Mouse (Mus musculus): ENCODE data around the gene Colgalt2.
"Not testable (repeated sequence)": the region's sequence is repeated elsewhere in the genome, so short reads cannot be mapped to it uniquely, and the experiment has no call there.

The Colgalt2 gene

GRCm38 (mm10) chr1:152417602-152418001 is 18.0 kb downstream of the Colgalt2 start:
- no peak for DNase-seq (ENCODE audit: low spot score in 2 of 2)

- no peak for DNase-seq (ENCODE audit: low spot score in 2 of 2)
Measured at GRCm38 (mm10) chr1:152422295-152422694, 22.7 kb downstream of the Colgalt2 start.

- no peak for DNase-seq (ENCODE audit: low spot score in 2 of 2)
Measured at GRCm38 (mm10) chr1:152423052-152423451, 23.4 kb downstream of the Colgalt2 start.

- DNase-seq (ENCODE audit: low spot score in 2 of 2) = no peak
Measured at GRCm38 (mm10) chr1:152427912-152428581, 28.4 kb downstream of the Colgalt2 start.

GRCm38 (mm10) chr1:152429805-152430204 is 30.2 kb downstream of the Colgalt2 start:
- no peak for DNase-seq (ENCODE audit: low spot score in 2 of 2)

- no peak for DNase-seq (ENCODE audit: low spot score in 2 of 2)
Measured at GRCm38 (mm10) chr1:152434166-152434565, 34.5 kb downstream of the Colgalt2 start.

- DNase-seq (ENCODE audit: low spot score in 2 of 2) = not testable (repeated sequence)
Measured at GRCm38 (mm10) chr1:152437518-152437917, 37.9 kb downstream of the Colgalt2 start.

- no peak for DNase-seq (ENCODE audit: low spot score in 2 of 2)
Measured at GRCm38 (mm10) chr1:152439408-152439807, 39.8 kb downstream of the Colgalt2 start.

- peak; percentile 33 to 44 for DNase-seq (ENCODE audit: low spot score in 2 of 2)
Measured at GRCm38 (mm10) chr1:152439874-152440273, 40.2 kb downstream of the Colgalt2 start.

GRCm38 (mm10) chr1:152444630-152445029 is 45.0 kb downstream of the Colgalt2 start:
- DNase-seq (ENCODE audit: low spot score in 2 of 2) = no peak

GRCm38 (mm10) chr1:152445925-152446324 is 46.3 kb downstream of the Colgalt2 start:
- no peak for DNase-seq (ENCODE audit: low spot score in 2 of 2)

GRCm38 (mm10) chr1:152454536-152454935 is 54.9 kb downstream of the Colgalt2 start:
- DNase-seq (ENCODE audit: low spot score in 2 of 2) = no peak

GRCm38 (mm10) chr1:152455275-152456243 is 55.9 kb downstream of the Colgalt2 start:
- no peak for DNase-seq (ENCODE audit: low spot score in 2 of 2)

GRCm38 (mm10) chr1:152456266-152456665 is 56.6 kb downstream of the Colgalt2 start:
- DNase-seq (ENCODE audit: low spot score in 2 of 2) = no peak

- DNase-seq (ENCODE audit: low spot score in 2 of 2) = no peak
Measured at GRCm38 (mm10) chr1:152457596-152457995, 58.0 kb downstream of the Colgalt2 start.

GRCm38 (mm10) chr1:152458996-152459395 is 59.4 kb downstream of the Colgalt2 start:
- DNase-seq (ENCODE audit: low spot score in 2 of 2) = no peak

GRCm38 (mm10) chr1:152460931-152461330 is 61.3 kb downstream of the Colgalt2 start:
- DNase-seq (ENCODE audit: low spot score in 2 of 2) = no peak

- no peak for DNase-seq (ENCODE audit: low spot score in 2 of 2)
Measured at GRCm38 (mm10) chr1:152461814-152462213, 62.2 kb downstream of the Colgalt2 start.

GRCm38 (mm10) chr1:152462348-152462747 is 62.7 kb downstream of the Colgalt2 start:
- DNase-seq (ENCODE audit: low spot score in 2 of 2) = no peak

- DNase-seq (ENCODE audit: low spot score in 2 of 2) = no peak
Measured at GRCm38 (mm10) chr1:152466280-152466679, 66.7 kb downstream of the Colgalt2 start.

GRCm38 (mm10) chr1:152468443-152468842 is 68.8 kb downstream of the Colgalt2 start:
- DNase-seq (ENCODE audit: low spot score in 2 of 2) = peak; percentile 63 to 65

GRCm38 (mm10) chr1:152476126-152476525 is 76.5 kb downstream of the Colgalt2 start:
- no peak for DNase-seq (ENCODE audit: low spot score in 2 of 2)

GRCm38 (mm10) chr1:152490842-152491241 is 91.2 kb downstream of the Colgalt2 start:
- no peak for DNase-seq (ENCODE audit: low spot score in 2 of 2)

All from right cerebral cortex, postnatal 10 days (tissue).